Mouse (Mus musculus) liver, adult 2 months (tissue): Measurements from ENCODE around the gene Rap1gap. TPM values are rescaled to one million over a fixed set of nuclear protein-coding genes. Genes with fewer than 3 reads are reported as not detected.

Source experiments
- DNase-seq: peaks from one replicate; pipeline ENCODE4 v3.0.0-alpha.2; 2011; ENCODE audit warnings: low read depth, low spot score; ENCODE audit errors: extremely low read depth
- H3K27ac ChIP-seq: fragments of 200-500 bp; replicated peaks from 2 replicates; pipeline ENCODE4 v1.5.1; 2012; ENCODE audit warnings: low read depth, mild to moderate bottlenecking, control low read depth, inconsistent platforms, low read length; ENCODE audit not compliant: insufficient read depth
- H3K27me3 ChIP-seq: fragments of 200-500 bp; 2 replicates; pipeline ENCODE4 v1.6.1; 2012; ENCODE audit warnings: mild to moderate bottlenecking, moderate library complexity, low read length, inconsistent platforms; ENCODE audit not compliant: control insufficient read depth, insufficient read depth
- H3K36me3 ChIP-seq: fragments of 200-500 bp; 2 replicates; pipeline ENCODE4 v1.6.1; 2012; ENCODE audit warnings: low read length, inconsistent platforms; ENCODE audit not compliant: control insufficient read depth, insufficient read depth
- H3K4me1 ChIP-seq: fragments of 200-500 bp; 2 replicates; pipeline ENCODE4 v1.6.1; 2011; ENCODE audit warnings: low read length; ENCODE audit not compliant: control insufficient read depth, insufficient read depth
- H3K4me3 ChIP-seq: fragments of 200-500 bp; 2 replicates; pipeline ENCODE4 v1.5.1; 2011; ENCODE audit warnings: low read depth, mild to moderate bottlenecking, control low read depth, low read length, moderate library complexity; ENCODE audit not compliant: insufficient read depth
- H3K79me2 ChIP-seq: fragments of 200-500 bp; 2 replicates; pipeline ENCODE4 v1.6.1; 2012; ENCODE audit warnings: inconsistent platforms, mild to moderate bottlenecking, low read length, moderate library complexity; ENCODE audit not compliant: control insufficient read depth, insufficient read depth
- H3K9ac ChIP-seq: fragments of 200-500 bp; 2 replicates; pipeline ENCODE4 v1.6.1; 2012; ENCODE audit warnings: low read depth, mild to moderate bottlenecking, control low read depth, inconsistent platforms, low read length
- CTCF ChIP-seq: fragments of 200-500 bp; IDR thresholded peaks from 2 replicates; pipeline ENCODE4 v1.5.1; 2011; ENCODE audit warnings: low read depth, low read length, control low read depth
- POLR2A ChIP-seq: fragments of 200-500 bp; IDR thresholded peaks from 2 replicates; pipeline ENCODE4 v1.6.1; 2011; ENCODE audit warnings: low read length, control low read depth; ENCODE audit not compliant: insufficient read depth; ENCODE audit errors: extremely low read depth
- WGBS: fragments of 180-500 bp; shearing (Covaris S2); methylation state at CpG from one replicate; pipeline ENCODE4 v1.1.7; 2018; 5-methylcytosine and 5-hydroxymethylcytosine counted together
- polyA plus RNA-seq: library from polyadenylated mRNA; depleted of rRNA; stranded (reverse); fragments of >200 nt; gene quantifications from 2 replicates; pipeline ENCODE4 v1.2.3, GENCODE M21; 2012
- total RNA-seq: library from RNA; depleted of rRNA; stranded (reverse); fragments of >200 nt; gene quantifications from 2 replicates; pipeline ENCODE4 v1.2.3, GENCODE M21; 2014

Gene Rap1gap
- total and polyA plus RNA-seq, 2 experiments = 2.9 to 11.5 TPM

DNA sequence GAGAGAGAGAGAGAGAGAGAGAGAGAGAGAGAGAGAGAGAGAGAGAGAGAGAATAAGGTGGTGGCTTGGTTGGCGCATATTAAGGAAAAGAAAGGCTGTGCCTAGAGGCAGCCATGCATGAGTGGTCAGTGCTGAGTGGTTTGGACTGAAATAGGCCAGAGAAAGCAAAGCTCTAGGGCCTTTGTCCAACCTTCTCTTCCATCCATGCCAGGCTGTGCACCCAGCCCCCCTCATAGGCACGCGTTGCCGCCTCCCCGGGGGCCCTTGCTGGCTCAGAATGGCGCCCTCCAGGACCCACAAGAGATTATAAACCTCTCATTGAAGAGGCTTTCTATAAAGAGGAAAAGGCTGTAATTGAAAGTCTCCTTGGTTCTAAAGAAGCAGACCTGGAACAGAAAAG is 3.0 kb upstream of the Rap1gap start:
- H3K36me3 ChIP-seq = peaks cover 6% of the 10 kb centered on the region; the same call in 1 of the 2 replicates
- H3K79me2 ChIP-seq = no peaks in the 10 kb centered on the region
- H3K4me3 ChIP-seq = no peak overlapping the region
- WGBS = 95% methylated on average over 6 of the region's 6 CpGs
- no peak for TF ChIP-seq POLR2A
- TF ChIP-seq CTCF = no peak
- no peak overlapping the region for H3K27ac ChIP-seq
- DNase-seq = no peak
- H3K9ac ChIP-seq = no peak overlapping the region
- no peaks in the 10 kb centered on the region for H3K4me1 ChIP-seq
- H3K27me3 ChIP-seq = peaks cover 13% of the 10 kb centered on the region

DNA sequence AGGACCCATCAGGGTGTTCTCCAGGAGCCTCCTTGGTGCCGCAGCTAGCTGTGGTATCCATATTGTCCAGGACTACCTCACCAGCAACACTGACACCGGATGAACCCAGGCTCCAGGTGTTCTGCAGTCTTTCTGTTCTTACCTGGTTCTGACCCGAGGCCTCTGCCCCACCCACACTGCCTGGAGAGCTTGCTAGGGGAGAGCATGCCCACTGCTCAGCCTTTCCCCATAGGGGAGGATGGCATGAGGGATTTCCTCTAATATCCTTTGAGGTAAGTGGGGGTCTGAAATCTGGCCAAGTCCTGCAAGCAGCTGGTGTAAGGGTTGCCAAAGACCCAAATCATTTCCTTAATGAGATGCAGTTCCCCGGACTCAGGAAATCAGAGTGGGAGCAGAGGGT is 1.0 kb upstream of the Rap1gap start:
- Histone ChIP-seq H3K4me1 (no peaks in the 10 kb centered on the region), H3K4me3 (no peak overlapping the region), H3K27me3 (peaks cover 13% of the 10 kb centered on the region), H3K36me3 (no peaks in the 10 kb centered on the region), H3K79me2 (no peaks in the 10 kb centered on the region), H3K27ac (no peak overlapping the region), H3K9ac (no peak overlapping the region)
- DNase-seq = no peak
- 84% methylated on average over 4 of the region's 4 CpGs for WGBS
- TF ChIP-seq POLR2A (no peak), CTCF (no peak)

DNA sequence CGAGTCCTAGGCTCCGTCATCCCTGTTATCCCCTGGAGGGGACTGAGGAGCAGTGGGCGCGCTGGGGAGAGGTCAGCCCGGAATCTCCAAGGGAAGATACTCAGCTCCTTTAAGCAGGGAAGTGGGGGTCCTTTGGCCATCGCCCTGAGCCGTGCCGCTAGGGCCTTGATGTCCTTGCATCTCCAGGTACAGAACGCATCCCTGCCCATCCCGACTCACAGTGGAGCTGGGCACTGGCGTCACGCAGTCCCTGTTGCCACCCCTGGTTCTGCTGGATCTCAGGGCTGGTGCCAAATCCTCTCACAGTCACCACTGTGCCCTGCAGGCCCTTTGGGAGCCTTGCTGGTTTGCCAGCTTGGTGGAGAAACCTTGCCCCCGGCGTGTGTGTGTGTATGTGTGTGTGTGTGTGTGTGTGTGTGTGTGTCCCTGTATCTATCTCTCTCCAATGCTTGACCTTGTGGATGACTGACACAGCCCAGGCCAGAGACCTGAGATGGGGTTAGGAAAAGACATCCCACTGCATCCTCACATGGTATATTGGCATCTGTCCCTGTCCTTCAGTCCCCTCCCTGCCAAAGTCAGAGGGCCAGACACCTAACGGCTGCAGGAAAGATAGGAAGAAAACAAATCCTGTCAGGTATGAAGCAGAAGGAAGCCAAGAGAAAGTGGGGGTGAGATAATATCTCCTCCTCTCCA is 602 bp downstream of the Rap1gap start:
- peak overlapping the region; percentile 33; the same call in 1 of the 2 replicates for H3K4me3 ChIP-seq
- no peak for DNase-seq
- 14% methylated on average over 15 of the region's 15 CpGs for WGBS

DNA sequence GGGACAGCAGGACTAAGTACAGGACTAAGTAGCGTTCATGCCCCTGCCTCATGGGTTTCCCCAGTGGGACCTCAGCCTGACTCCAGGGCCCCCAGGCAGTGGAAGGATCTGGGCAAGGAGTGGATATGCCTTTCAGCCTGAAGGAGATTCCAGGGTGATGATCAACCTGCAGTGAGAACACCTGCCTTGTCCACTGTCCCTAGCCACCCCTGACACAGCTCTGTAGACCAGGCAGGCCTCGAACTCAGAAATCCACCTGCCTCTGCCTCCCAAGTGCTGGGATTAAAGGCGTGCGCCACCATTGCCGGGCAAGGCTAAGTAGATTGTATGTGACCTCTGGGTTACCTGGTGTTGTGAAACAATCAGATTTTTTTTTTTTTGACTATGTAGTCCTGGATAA is 1.3 kb downstream of the Rap1gap start:
- 82% methylated on average over 5 of the region's 5 CpGs for WGBS
- Histone ChIP-seq H3K4me3 (no peak overlapping the region), H3K36me3 (no peaks in the 10 kb centered on the region), H3K27me3 (peaks cover 13% of the 10 kb centered on the region), H3K9ac (no peak overlapping the region), H3K4me1 (no peaks in the 10 kb centered on the region), H3K79me2 (no peaks in the 10 kb centered on the region), H3K27ac (no peak overlapping the region)
- DNase-seq = no peak
- TF ChIP-seq CTCF (no peak), POLR2A (no peak)

More for the DNA sequence above, 602 bp downstream of the Rap1gap start:
- Histone ChIP-seq H3K27ac (no peak overlapping the region), H3K79me2 (no peaks in the 10 kb centered on the region), H3K9ac (no peak overlapping the region), H3K36me3 (no peaks in the 10 kb centered on the region), H3K4me1 (no peaks in the 10 kb centered on the region), H3K27me3 (peaks cover 13% of the 10 kb centered on the region)
- TF ChIP-seq POLR2A (no peak), CTCF (no peak)

DNA sequence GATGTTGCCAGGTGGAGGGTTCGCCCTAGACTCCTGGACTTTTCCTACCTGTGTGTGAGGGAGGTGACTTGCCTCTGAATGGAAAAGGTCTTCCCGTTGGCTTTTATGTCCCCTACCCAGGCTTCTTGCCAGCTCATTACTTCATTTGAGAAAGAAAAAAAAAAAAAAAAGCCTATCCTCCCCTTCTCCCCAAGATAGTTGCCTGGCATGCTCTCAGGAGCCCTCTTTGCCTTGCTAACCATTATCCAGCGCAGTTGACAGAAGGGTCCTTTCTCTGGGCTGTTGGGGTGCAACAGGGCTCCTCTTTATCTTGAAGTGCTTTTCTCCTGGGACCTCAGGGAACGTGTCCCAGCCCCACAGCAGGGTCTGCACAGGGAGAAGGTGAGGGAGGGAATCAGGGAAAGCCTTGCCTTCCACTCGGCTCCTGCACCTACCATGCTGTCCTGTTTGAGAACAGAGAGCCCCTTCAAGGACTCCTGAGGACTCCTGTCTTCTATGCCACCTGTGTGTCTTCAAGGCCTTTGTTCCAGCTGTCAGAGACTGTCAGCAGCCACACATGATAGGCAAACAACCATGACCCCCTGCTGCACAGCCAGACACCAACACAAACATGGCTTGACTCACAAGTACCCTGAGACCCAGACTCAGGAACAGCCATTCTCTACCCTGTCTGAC is 1.9 kb downstream of the Rap1gap start:
- no peaks in the 10 kb centered on the region for H3K4me1 ChIP-seq
- H3K27me3 ChIP-seq = peaks cover 13% of the 10 kb centered on the region
- H3K27ac ChIP-seq = no peak overlapping the region
- H3K79me2 ChIP-seq = no peaks in the 10 kb centered on the region
- no peak for TF ChIP-seq POLR2A
- TF ChIP-seq CTCF = no peak
- H3K36me3 ChIP-seq = no peaks in the 10 kb centered on the region
- H3K4me3 ChIP-seq = no peak overlapping the region
- no peak overlapping the region for H3K9ac ChIP-seq
- 72% methylated on average over 5 of the region's 5 CpGs for WGBS
- DNase-seq = no peak

DNA sequence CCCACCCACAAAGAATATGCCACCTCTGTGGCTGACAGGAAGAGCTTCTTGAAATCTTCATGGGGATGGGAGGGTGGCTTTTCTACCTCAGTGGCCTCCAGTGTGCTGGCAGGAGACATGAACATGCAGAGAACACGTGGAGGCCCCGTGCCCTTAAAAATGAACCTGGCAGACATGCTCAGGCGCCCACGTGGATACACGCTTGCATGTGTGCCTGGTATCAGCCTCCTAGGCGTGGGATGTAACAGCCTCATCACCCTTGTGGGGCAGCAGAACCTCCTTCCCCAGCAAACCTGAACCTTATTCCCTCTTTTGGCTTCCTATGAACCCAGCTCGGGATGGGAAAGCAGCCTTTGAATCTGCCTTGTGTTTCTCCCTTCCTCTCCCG is 2.4 kb downstream of the Rap1gap start:
- H3K27me3 ChIP-seq = peaks cover 13% of the 10 kb centered on the region
- no peak overlapping the region for H3K9ac ChIP-seq
- no peak overlapping the region for H3K4me3 ChIP-seq
- no peak overlapping the region for H3K27ac ChIP-seq
- no peaks in the 10 kb centered on the region for H3K36me3 ChIP-seq
- DNase-seq = no peak
- WGBS = 88% methylated on average over 8 of the region's 8 CpGs
- H3K4me1 ChIP-seq = no peaks in the 10 kb centered on the region
- H3K79me2 ChIP-seq = no peaks in the 10 kb centered on the region
- no peak for TF ChIP-seq CTCF
- TF ChIP-seq POLR2A = no peak
